Mouse (Mus musculus): Measurements from ENCODE around the gene Bahd1.

DNA sequence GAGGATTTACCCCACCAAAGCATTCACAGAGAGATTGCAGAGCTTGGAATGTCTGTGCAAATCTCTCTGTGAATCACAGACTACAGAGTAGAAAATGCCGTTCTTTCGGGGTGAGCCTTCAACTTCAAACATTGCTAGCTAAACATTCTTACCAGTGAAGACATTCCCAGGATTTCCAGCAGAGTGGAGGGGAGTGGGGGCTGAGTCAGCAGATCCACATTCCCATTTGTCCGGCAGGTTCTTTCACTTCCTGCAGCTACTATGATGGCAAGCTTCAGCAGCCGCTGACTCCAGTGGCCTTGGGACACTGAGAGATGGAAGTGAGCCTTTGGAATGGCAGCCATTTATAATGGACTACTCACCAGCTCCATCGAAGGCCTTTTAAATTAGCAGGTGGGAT lies 56.3 kb downstream of the Bahd1 start:
- TF ChIP-seq POLR2A (IDR thresholded peaks at IDR 0.05; ENCODE audit: control insufficient read depth, low read depth, low read length) (no peak), CTCF (IDR thresholded peaks at IDR 0.05; ENCODE audit: control insufficient read depth, insufficient read depth, insufficient replicate concordance, low read depth, low read length) (no peak)
